Mouse (Mus musculus) adipocyte (in vitro differentiated cells): ENCODE results near the gene Aebp2.

Experiments
- DNase-seq: peaks from one replicate; pipeline ENCODE4 v3.0.0-alpha.2; 2016; ENCODE audit warnings: low spot score

Gene Aebp2

GRCm38 (mm10) chr6:140608666-140609065, 13.8 kb upstream of the Aebp2 start:
- DNase-seq = no peak

- no peak for DNase-seq
Measured at GRCm38 (mm10) chr6:140609533-140609932, 12.9 kb upstream of the Aebp2 start.

GRCm38 (mm10) chr6:140610117-140610516, 12.3 kb upstream of the Aebp2 start:
- no peak for DNase-seq

GRCm38 (mm10) chr6:140611282-140611681, 11.2 kb upstream of the Aebp2 start:
- DNase-seq = no peak

- no peak for DNase-seq
Measured at GRCm38 (mm10) chr6:140611893-140612473, 10.5 kb upstream of the Aebp2 start.

GRCm38 (mm10) chr6:140613822-140614221, 8.6 kb upstream of the Aebp2 start:
- DNase-seq = no peak

GRCm38 (mm10) chr6:140614711-140615110, 7.8 kb upstream of the Aebp2 start:
- no peak for DNase-seq

GRCm38 (mm10) chr6:140620531-140621349, 1.7 kb upstream of the Aebp2 start:
- peak; percentile 43 for DNase-seq

- DNase-seq = no peak
Measured at GRCm38 (mm10) chr6:140621622-140622021, 841 bp upstream of the Aebp2 start.

- peak; percentile 93 for DNase-seq
Measured at GRCm38 (mm10) chr6:140623226-140624095, 998 bp downstream of the Aebp2 start.

GRCm38 (mm10) chr6:140624096-140625051, 1.9 kb downstream of the Aebp2 start:
- peak; percentile 54 for DNase-seq

GRCm38 (mm10) chr6:140629176-140629859, 6.9 kb downstream of the Aebp2 start:
- peak; percentile 89 for DNase-seq

GRCm38 (mm10) chr6:140630306-140630705, 7.8 kb downstream of the Aebp2 start:
- no peak for DNase-seq

GRCm38 (mm10) chr6:140633616-140634015, 11.2 kb downstream of the Aebp2 start:
- DNase-seq = no peak

GRCm38 (mm10) chr6:140636290-140636689, 13.8 kb downstream of the Aebp2 start:
- no peak for DNase-seq

GRCm38 (mm10) chr6:140642010-140642409, 19.5 kb downstream of the Aebp2 start:
- no peak for DNase-seq

- DNase-seq = no peak
Measured at GRCm38 (mm10) chr6:140642655-140643054, 20.2 kb downstream of the Aebp2 start.

- DNase-seq = peak; percentile 59
Measured at GRCm38 (mm10) chr6:140645931-140646330, 23.5 kb downstream of the Aebp2 start.

- no peak for DNase-seq
Measured at GRCm38 (mm10) chr6:140646892-140647291, 24.4 kb downstream of the Aebp2 start.

GRCm38 (mm10) chr6:140649812-140650211, 27.3 kb downstream of the Aebp2 start:
- DNase-seq = no peak

GRCm38 (mm10) chr6:140651923-140652322, 29.5 kb downstream of the Aebp2 start:
- DNase-seq = no peak
